13 mouse cellular contexts compared by ENCODE assay signal in the genomic region with DNA sequence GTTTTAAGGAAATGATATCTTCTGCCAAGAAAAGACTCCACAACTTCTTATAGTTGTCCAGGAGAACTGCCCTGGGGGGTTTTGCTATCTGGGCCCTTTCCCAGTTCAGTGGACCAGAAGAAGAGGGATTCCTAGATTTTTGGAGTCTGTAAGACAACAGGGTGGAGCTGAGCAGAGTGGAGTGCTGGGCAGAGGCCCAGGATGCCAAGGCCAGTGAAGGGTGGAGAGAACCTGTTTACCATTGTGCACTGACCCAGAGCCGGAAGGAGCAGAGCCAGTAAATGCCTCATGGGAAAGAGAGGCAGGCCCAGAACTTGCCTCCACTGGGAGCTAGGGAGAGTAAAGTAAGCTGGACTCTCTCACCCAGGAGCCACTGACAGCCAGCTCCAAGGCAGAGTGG. TPM values are rescaled to one million over a fixed set of nuclear protein-coding genes. Genes with fewer than 3 reads are reported as not detected.
A peak's percentile ranks its signal among the peaks of the same experiment; 100 is the strongest.
DNase-seq lines count a peak whose midpoint lies in the region; ATAC-seq and TF ChIP-seq lines count a peak whose summit lies in the region.
"Had no signal": no experiment of that assay in that cellular context is flagged by ENCODE, and none has a peak within 500 bp of the region (broad histone marks: within the 10 kb centered on the region; RNA-seq: fewer than 3 reads in every experiment).

No protein-coding gene starts in this region.

- H3K9me3 ChIP-seq in hindbrain, embryonic 15.5 days: no peaks in the 10 kb centered on the region
- no peaks in the 10 kb centered on the region for H3K9me3 ChIP-seq in hindbrain, embryonic 13.5 days
- no peaks in the 10 kb centered on the region for H3K9me3 ChIP-seq in intestine, postnatal 0 days (ENCODE audit: control insufficient read depth)
- H3K9me3 ChIP-seq in forebrain, embryonic 14.5 days (replicated peaks; ENCODE audit: control insufficient read depth, low read length): no peaks in the 10 kb centered on the region
- H3K9me3 ChIP-seq: heart, embryonic 10.5 days had no signal

- 0 out of 2 replicates have a peak, but pooled peaks have one; percentile 34 for ATAC-seq in hindbrain, embryonic 15.5 days (ENCODE audit: low FRiP score, low read depth)
- no peak for ATAC-seq in hindbrain, embryonic 13.5 days (ENCODE audit: low FRiP score)
- ATAC-seq in intestine, postnatal 0 days: no peak
- ATAC-seq in forebrain, embryonic 14.5 days: no peak
- no peak for ATAC-seq in cerebellum, adult (ENCODE audit: insufficient number of reproducible peaks, low FRiP score, low TSS enrichment)
- ATAC-seq: forebrain, postnatal 0 days had no signal

- no peaks in the 10 kb centered on the region for H3K4me1 ChIP-seq in hindbrain, embryonic 15.5 days (replicated peaks)
- peaks cover 14% of the 10 kb centered on the region for H3K4me1 ChIP-seq in hindbrain, embryonic 13.5 days (replicated peaks)
- H3K4me1 ChIP-seq in intestine, postnatal 0 days (replicated peaks; ENCODE audit: control insufficient read depth, insufficient read depth, low read length): peaks cover 10% of the 10 kb centered on the region; the same call in 1 of the 2 replicates
- H3K4me1 ChIP-seq in forebrain, embryonic 14.5 days (ENCODE audit: control insufficient read depth, insufficient read depth, low read length): no peaks in the 10 kb centered on the region

- WGBS in hindbrain, embryonic 15.5 days: 60% methylated on average over 1 of the region's 1 CpGs
- WGBS in hindbrain, embryonic 13.5 days: 86% methylated on average over 1 of the region's 1 CpGs
- WGBS in intestine, postnatal 0 days: 73% methylated on average over 1 of the region's 1 CpGs
- WGBS in forebrain, embryonic 14.5 days: 68% methylated on average over 1 of the region's 1 CpGs

- no peak overlapping the region for H3K27ac ChIP-seq in hindbrain, embryonic 15.5 days (replicated peaks)
- H3K27ac ChIP-seq in hindbrain, embryonic 13.5 days: no peak overlapping the region
- peak overlapping the region; percentile 62 for H3K27ac ChIP-seq in intestine, postnatal 0 days (ENCODE audit: low read depth, low read length)
- H3K27ac ChIP-seq in forebrain, embryonic 14.5 days (ENCODE audit: low read depth, low read length): no peak overlapping the region
- H3K27ac ChIP-seq: heart, embryonic 10.5 days had no signal

- no peaks in the 10 kb centered on the region for H3K36me3 ChIP-seq in hindbrain, embryonic 15.5 days
- no peaks in the 10 kb centered on the region for H3K36me3 ChIP-seq in hindbrain, embryonic 13.5 days
- H3K36me3 ChIP-seq in intestine, postnatal 0 days (ENCODE audit: control insufficient read depth, insufficient read depth): no peaks in the 10 kb centered on the region
- no peaks in the 10 kb centered on the region for H3K36me3 ChIP-seq in forebrain, embryonic 14.5 days (ENCODE audit: control insufficient read depth, insufficient read depth, low read length)
- H3K36me3 ChIP-seq: heart, embryonic 10.5 days had no signal

- no peak overlapping the region for H3K4me3 ChIP-seq in hindbrain, embryonic 15.5 days
- H3K4me3 ChIP-seq in hindbrain, embryonic 13.5 days: no peak overlapping the region
- no peak overlapping the region for H3K4me3 ChIP-seq in intestine, postnatal 0 days (ENCODE audit: low read depth, low read length)
- H3K4me3 ChIP-seq in forebrain, embryonic 14.5 days (ENCODE audit: low read depth, low read length): no peak overlapping the region
- H3K4me3 ChIP-seq: heart, embryonic 10.5 days had no signal

- no peak for TF ChIP-seq CTCF in intestine, postnatal 0 days (IDR thresholded peaks at IDR 0.05; ENCODE audit: low read depth)

- DNase-seq in Muller cell, postnatal 12 days (ENCODE audit: inconsistent ontology term): peak; percentile 70
- peak; percentile 60 to 78 for DNase-seq in kidney, postnatal 4 days
- no peak for DNase-seq in embryo, embryonic 10.5 days (ENCODE audit: low spot score)
- no peak for DNase-seq in forebrain, embryonic 14.5 days (ENCODE audit: low spot score)
- DNase-seq: cerebellum, adult 11 months; forebrain, postnatal 0 days; left cerebral cortex, postnatal 4 days; lung, embryonic 14.5 days had no signal

- H3K27me3 ChIP-seq in hindbrain, embryonic 15.5 days: no peaks in the 10 kb centered on the region
- H3K27me3 ChIP-seq in hindbrain, embryonic 13.5 days: no peaks in the 10 kb centered on the region
- no peaks in the 10 kb centered on the region for H3K27me3 ChIP-seq in intestine, postnatal 0 days (replicated peaks; ENCODE audit: control insufficient read depth, insufficient read depth, low read length)
- no peaks in the 10 kb centered on the region for H3K27me3 ChIP-seq in forebrain, embryonic 14.5 days (replicated peaks; ENCODE audit: control insufficient read depth, insufficient read depth, low read length)

- H3K4me2 ChIP-seq in hindbrain, embryonic 15.5 days: no peak overlapping the region
- H3K4me2 ChIP-seq in hindbrain, embryonic 13.5 days: no peak overlapping the region
- H3K4me2 ChIP-seq in intestine, postnatal 0 days (replicated peaks; ENCODE audit: low read depth): no peak overlapping the region
- H3K4me2 ChIP-seq in forebrain, embryonic 14.5 days (ENCODE audit: low read length): no peak overlapping the region
- H3K4me2 ChIP-seq: lung, embryonic 14.5 days had no signal

- H3K9ac ChIP-seq in hindbrain, embryonic 15.5 days: no peak overlapping the region
- H3K9ac ChIP-seq in hindbrain, embryonic 13.5 days: no peak overlapping the region
- no peak overlapping the region for H3K9ac ChIP-seq in intestine, postnatal 0 days (ENCODE audit: low read depth, low read length)
- H3K9ac ChIP-seq in forebrain, embryonic 14.5 days (ENCODE audit: low read length): no peak overlapping the region
- H3K9ac ChIP-seq: forebrain, postnatal 0 days; lung, embryonic 14.5 days had no signal

RNA-seq across cellular contexts. Expression of gene Tbc1d10a, which starts 11.1 kb away (rescaled TPM):
- polyA plus RNA-seq in hindbrain, embryonic 15.5 days (2015; fragmentation: Nextera tagmentation; extraction: Ambion mirVana): 36.3 and 38.1 TPM in 2 replicates
- 26.1 and 28.0 TPM in 2 replicates for polyA plus RNA-seq in hindbrain, embryonic 13.5 days (2015; fragmentation: Nextera tagmentation; extraction: Ambion mirVana)
- 37.2 and 40.8 TPM in 2 replicates for polyA plus RNA-seq in intestine, postnatal 0 days (2015; fragmentation: Nextera tagmentation; extraction: Ambion mirVana)
- 13.3 and 18.3 TPM in 2 replicates for polyA plus RNA-seq in forebrain, embryonic 14.5 days (2014; fragmentation: Nextera tagmentation; extraction: Ambion mirVana)

RNA-seq across cellular contexts. Expression of gene Castor1, which starts 20.3 kb away (rescaled TPM):
- 4.6 and 5.3 TPM in 2 replicates for polyA plus RNA-seq in hindbrain, embryonic 15.5 days (2015; fragmentation: Nextera tagmentation; extraction: Ambion mirVana)
- 2.2 and 2.3 TPM in 2 replicates for polyA plus RNA-seq in hindbrain, embryonic 13.5 days (2015; fragmentation: Nextera tagmentation; extraction: Ambion mirVana)
- 10.3 and 14.7 TPM in 2 replicates for polyA plus RNA-seq in intestine, postnatal 0 days (2015; fragmentation: Nextera tagmentation; extraction: Ambion mirVana)
- 1.6 and 1.8 TPM in 2 replicates for polyA plus RNA-seq in forebrain, embryonic 14.5 days (2014; fragmentation: Nextera tagmentation; extraction: Ambion mirVana)

RNA-seq across cellular contexts. Expression of gene Sf3a1, which starts 37.5 kb away (rescaled TPM):
- 46.5 and 52.9 TPM in 2 replicates for polyA plus RNA-seq in hindbrain, embryonic 15.5 days (2015; fragmentation: Nextera tagmentation; extraction: Ambion mirVana)
- polyA plus RNA-seq in hindbrain, embryonic 13.5 days (2015; fragmentation: Nextera tagmentation; extraction: Ambion mirVana): 54.3 and 55.1 TPM in 2 replicates
- polyA plus RNA-seq in intestine, postnatal 0 days (2015; fragmentation: Nextera tagmentation; extraction: Ambion mirVana): 15.7 and 16.5 TPM in 2 replicates
- 51.5 and 59.3 TPM in 2 replicates for polyA plus RNA-seq in forebrain, embryonic 14.5 days (2014; fragmentation: Nextera tagmentation; extraction: Ambion mirVana)

RNA-seq across cellular contexts. Expression of gene Ccdc157, which starts 37.6 kb away (rescaled TPM):
- polyA plus RNA-seq in hindbrain, embryonic 15.5 days (2015; fragmentation: Nextera tagmentation; extraction: Ambion mirVana): 8.3 and 10.0 TPM in 2 replicates
- polyA plus RNA-seq in hindbrain, embryonic 13.5 days (2015; fragmentation: Nextera tagmentation; extraction: Ambion mirVana): 7.2 and 8.1 TPM in 2 replicates
- polyA plus RNA-seq in intestine, postnatal 0 days (2015; fragmentation: Nextera tagmentation; extraction: Ambion mirVana): 1.1 and 1.7 TPM in 2 replicates
- 2.4 and 2.9 TPM in 2 replicates for polyA plus RNA-seq in forebrain, embryonic 14.5 days (2014; fragmentation: Nextera tagmentation; extraction: Ambion mirVana)

RNA-seq across cellular contexts. Expression of gene Osm, which starts 38.5 kb away (rescaled TPM):
- polyA plus RNA-seq in hindbrain, embryonic 15.5 days (2015; fragmentation: Nextera tagmentation; extraction: Ambion mirVana): not detected in 2 replicates
- polyA plus RNA-seq in hindbrain, embryonic 13.5 days (2015; fragmentation: Nextera tagmentation; extraction: Ambion mirVana): 0.14 TPM in 1 of 2 replicates, not detected in the other
- 0.08 and 0.20 TPM in 2 replicates for polyA plus RNA-seq in intestine, postnatal 0 days (2015; fragmentation: Nextera tagmentation; extraction: Ambion mirVana)
- 0.14 TPM in 1 of 2 replicates, not detected in the other for polyA plus RNA-seq in forebrain, embryonic 14.5 days (2014; fragmentation: Nextera tagmentation; extraction: Ambion mirVana)
- polyA plus RNA-seq: lung, embryonic 14.5 days had no signal

Comparison
In these comparisons a context has a peak if more than half of its experiments do, and no peak if none do; other contexts are left out.
1. DNase-seq: peak in Muller cell, postnatal 12 days (single experiment) and kidney, postnatal 4 days (2 of 2); none in embryo, embryonic 10.5 days (single experiment) and forebrain, embryonic 14.5 days (single experiment).